Mouse (Mus musculus): ENCODE measurements around the gene Camsap2. TPM values are rescaled to one million over a fixed set of nuclear protein-coding genes. Genes with fewer than 3 reads are reported as not detected.
A peak's percentile ranks its signal among the peaks of the same experiment; 100 is the strongest.

Gene Camsap2
- polyA plus RNA-seq (2015; fragmentation: Nextera tagmentation; extraction: Ambion mirVana): 5.9 and 6.1 TPM in 2 replicates

- H3K27ac ChIP-seq (replicated peaks): peak within 1 kb of the TSS; percentile 98
- H3K4me3 ChIP-seq: peak within 1 kb of the TSS; percentile 95
- no peaks in the 10 kb centered on the region for H3K9me3 ChIP-seq
- peak within 1 kb of the TSS; percentile 95 for H3K9ac ChIP-seq
- H3K4me1 ChIP-seq: peaks cover 36% of the 10 kb centered on the region
- no peaks in the 10 kb centered on the region for H3K36me3 ChIP-seq
- H3K4me2 ChIP-seq: peak within 1 kb of the TSS; percentile 90
- H3K27me3 ChIP-seq (replicated peaks): peaks cover 6% of the 10 kb centered on the region; the same call in 1 of the 2 replicates
- peak; percentile 87 for ATAC-seq (ENCODE audit: extremely low read depth, insufficient number of reproducible peaks, low FRiP score, low TSS enrichment)
- under 1% methylated on average over 111 of the region's 121 CpGs for WGBS
Measured at GRCm38 (mm10) chr1:136345454-136346372, at the start of gene Camsap2. Gene Camsap2, minus strand, starts transcription at chr1:136346104.

- Histone ChIP-seq H3K36me3 (no peaks in the 10 kb centered on the region), H3K27ac (replicated peaks) (no peak overlapping the region), H3K4me1 (peaks cover 4% of the 10 kb centered on the region), H3K9me3 (no peaks in the 10 kb centered on the region), H3K9ac (no peak overlapping the region), H3K27me3 (replicated peaks) (no peaks in the 10 kb centered on the region), H3K4me3 (peak overlapping the region; percentile 12), H3K4me2 (peak overlapping the region; percentile 51)
- ATAC-seq (ENCODE audit: extremely low read depth, insufficient number of reproducible peaks, low FRiP score, low TSS enrichment): no peak
- WGBS: 35% methylated on average over 5 of the region's 5 CpGs
Measured at GRCm38 (mm10) chr1:136395073-136395472, 49.2 kb upstream of the Camsap2 start.

- H3K4me1 ChIP-seq: peaks cover 4% of the 10 kb centered on the region
- H3K9ac ChIP-seq: no peak overlapping the region
- H3K9me3 ChIP-seq: no peaks in the 10 kb centered on the region
- H3K36me3 ChIP-seq: no peaks in the 10 kb centered on the region
- 33% methylated on average over 10 of the region's 10 CpGs for WGBS
- peak overlapping the region; percentile 51 for H3K4me2 ChIP-seq
- no peak overlapping the region for H3K27ac ChIP-seq (replicated peaks)
- no peaks in the 10 kb centered on the region for H3K27me3 ChIP-seq (replicated peaks)
- H3K4me3 ChIP-seq: peak overlapping the region; percentile 12
- no peak for ATAC-seq (ENCODE audit: extremely low read depth, insufficient number of reproducible peaks, low FRiP score, low TSS enrichment)
Measured at GRCm38 (mm10) chr1:136394506-136394905, 48.6 kb upstream of the Camsap2 start.

GRCm38 (mm10) chr1:136386914-136387313 is 41.0 kb upstream of the Camsap2 start:
- no peak for ATAC-seq (ENCODE audit: extremely low read depth, insufficient number of reproducible peaks, low FRiP score, low TSS enrichment)
- no peak overlapping the region for H3K4me2 ChIP-seq
- H3K4me3 ChIP-seq: no peak overlapping the region
- no peak overlapping the region for H3K27ac ChIP-seq (replicated peaks)
- H3K36me3 ChIP-seq: no peaks in the 10 kb centered on the region
- no peaks in the 10 kb centered on the region for H3K27me3 ChIP-seq (replicated peaks)
- no peaks in the 10 kb centered on the region for H3K9me3 ChIP-seq
- WGBS: 39% methylated on average over 5 of the region's 6 CpGs
- no peak overlapping the region for H3K9ac ChIP-seq
- no peaks in the 10 kb centered on the region for H3K4me1 ChIP-seq

GRCm38 (mm10) chr1:136381583-136381982 is 35.7 kb upstream of the Camsap2 start:
- Histone ChIP-seq H3K4me3 (no peak overlapping the region), H3K27me3 (replicated peaks) (no peaks in the 10 kb centered on the region), H3K9ac (no peak overlapping the region), H3K36me3 (no peaks in the 10 kb centered on the region), H3K9me3 (no peaks in the 10 kb centered on the region), H3K4me2 (no peak overlapping the region), H3K4me1 (no peaks in the 10 kb centered on the region), H3K27ac (replicated peaks) (peak overlapping the region; percentile 43; the same call in 1 of the 2 replicates)
- 68% methylated on average over 5 of the region's 5 CpGs for WGBS
- ATAC-seq (ENCODE audit: extremely low read depth, insufficient number of reproducible peaks, low FRiP score, low TSS enrichment): no peak

GRCm38 (mm10) chr1:136381169-136381568 is 35.3 kb upstream of the Camsap2 start:
- Histone ChIP-seq H3K4me3 (no peak overlapping the region), H3K27me3 (replicated peaks) (no peaks in the 10 kb centered on the region), H3K27ac (replicated peaks) (peak overlapping the region; percentile 43; the same call in 1 of the 2 replicates), H3K9ac (no peak overlapping the region), H3K9me3 (no peaks in the 10 kb centered on the region), H3K4me2 (no peak overlapping the region), H3K4me1 (no peaks in the 10 kb centered on the region), H3K36me3 (no peaks in the 10 kb centered on the region)
- ATAC-seq (ENCODE audit: extremely low read depth, insufficient number of reproducible peaks, low FRiP score, low TSS enrichment): no peak; the same call in 1 of the 2 replicates
- WGBS: 57% methylated on average over 6 of the region's 6 CpGs

- Histone ChIP-seq H3K27me3 (replicated peaks) (no peaks in the 10 kb centered on the region), H3K9me3 (no peaks in the 10 kb centered on the region), H3K4me1 (no peaks in the 10 kb centered on the region), H3K4me3 (no peak overlapping the region), H3K4me2 (no peak overlapping the region), H3K27ac (replicated peaks) (0 out of 2 replicates have a peak overlapping the region, but pooled peaks have one; percentile 17), H3K9ac (no peak overlapping the region), H3K36me3 (no peaks in the 10 kb centered on the region)
- WGBS: 78% methylated on average over 8 of the region's 8 CpGs
- ATAC-seq (ENCODE audit: extremely low read depth, insufficient number of reproducible peaks, low FRiP score, low TSS enrichment): no peak
Measured at GRCm38 (mm10) chr1:136380606-136381005, 34.7 kb upstream of the Camsap2 start.

GRCm38 (mm10) chr1:136380161-136380560 is 34.3 kb upstream of the Camsap2 start:
- H3K36me3 ChIP-seq: no peaks in the 10 kb centered on the region
- H3K4me1 ChIP-seq: no peaks in the 10 kb centered on the region
- no peak overlapping the region for H3K27ac ChIP-seq (replicated peaks)
- no peaks in the 10 kb centered on the region for H3K27me3 ChIP-seq (replicated peaks)
- no peak overlapping the region for H3K9ac ChIP-seq
- ATAC-seq (ENCODE audit: extremely low read depth, insufficient number of reproducible peaks, low FRiP score, low TSS enrichment): no peak
- H3K4me3 ChIP-seq: no peak overlapping the region
- no peaks in the 10 kb centered on the region for H3K9me3 ChIP-seq
- WGBS: 83% methylated on average over 4 of the region's 4 CpGs
- no peak overlapping the region for H3K4me2 ChIP-seq

- Histone ChIP-seq H3K4me3 (no peak overlapping the region), H3K4me1 (no peaks in the 10 kb centered on the region), H3K9ac (no peak overlapping the region), H3K4me2 (no peak overlapping the region), H3K9me3 (no peaks in the 10 kb centered on the region), H3K27ac (replicated peaks) (no peak overlapping the region), H3K36me3 (no peaks in the 10 kb centered on the region), H3K27me3 (replicated peaks) (no peaks in the 10 kb centered on the region)
- ATAC-seq (ENCODE audit: extremely low read depth, insufficient number of reproducible peaks, low FRiP score, low TSS enrichment): no peak
- WGBS: 89% methylated on average over 7 of the region's 7 CpGs
Measured at GRCm38 (mm10) chr1:136379261-136379660, 33.4 kb upstream of the Camsap2 start.

- Histone ChIP-seq H3K27ac (replicated peaks) (no peak overlapping the region), H3K9me3 (no peaks in the 10 kb centered on the region), H3K4me1 (no peaks in the 10 kb centered on the region; the same call in 1 of the 2 replicates), H3K4me2 (no peak overlapping the region), H3K27me3 (replicated peaks) (no peaks in the 10 kb centered on the region), H3K9ac (no peak overlapping the region), H3K4me3 (no peak overlapping the region), H3K36me3 (no peaks in the 10 kb centered on the region)
- 57% methylated on average over 3 of the region's 3 CpGs for WGBS
- ATAC-seq (ENCODE audit: extremely low read depth, insufficient number of reproducible peaks, low FRiP score, low TSS enrichment): no peak
Measured at GRCm38 (mm10) chr1:136365986-136366385, 20.1 kb upstream of the Camsap2 start.

- 65% methylated on average over 18 of the region's 19 CpGs for WGBS
- ATAC-seq (ENCODE audit: extremely low read depth, insufficient number of reproducible peaks, low FRiP score, low TSS enrichment): no peak
- Histone ChIP-seq H3K27me3 (replicated peaks) (no peaks in the 10 kb centered on the region), H3K4me3 (no peak overlapping the region), H3K27ac (replicated peaks) (no peak overlapping the region), H3K36me3 (no peaks in the 10 kb centered on the region), H3K9me3 (no peaks in the 10 kb centered on the region), H3K4me1 (no peaks in the 10 kb centered on the region; the same call in 1 of the 2 replicates), H3K9ac (no peak overlapping the region), H3K4me2 (no peak overlapping the region)
Measured at GRCm38 (mm10) chr1:136364711-136365110, 18.8 kb upstream of the Camsap2 start.
